Mouse (Mus musculus) limb, embryonic 14.5 days (tissue): Measurements from ENCODE around the gene Pim1. TPM values are rescaled to one million over a fixed set of nuclear protein-coding genes. Genes with fewer than 3 reads are reported as not detected.

Source experiments
- ATAC-seq: fragments of 200-750 bp; cut with Nextera tagmentation; 2 replicates; pipeline ENCODE4 v1.8.0; 2017; ENCODE audit warnings: low read depth, moderate number of reproducible peaks, moderate TSS enrichment; ENCODE audit not compliant: low FRiP score
- DNase-seq: peaks from one replicate; pipeline ENCODE4 v3.0.0-alpha.2; 2015; ENCODE audit warnings: low spot score
- H3K27ac ChIP-seq: fragments of 300-500 bp; sonication (generic); replicated peaks from 2 replicates; pipeline ENCODE4 v1.5.1; 2014; ENCODE audit warnings: low read depth, mild to moderate bottlenecking, low read length, moderate library complexity, mixed read lengths
- H3K27me3 ChIP-seq: fragments of 300-500 bp; sonication (generic); 2 replicates; pipeline ENCODE4 v1.6.1; 2014; ENCODE audit warnings: low read length, mixed read lengths; ENCODE audit not compliant: control insufficient read depth, insufficient read depth
- H3K36me3 ChIP-seq: fragments of 300-500 bp; sonication (generic); 2 replicates; pipeline ENCODE4 v1.6.1; 2014; ENCODE audit warnings: mild to moderate bottlenecking, low read length, moderate library complexity, mixed read lengths; ENCODE audit not compliant: control insufficient read depth, insufficient read depth
- H3K4me1 ChIP-seq: fragments of 300-500 bp; sonication (generic); 2 replicates; pipeline ENCODE4 v1.6.1; 2014; ENCODE audit warnings: antibody characterized with exemption, low read length, mixed read lengths; ENCODE audit not compliant: control insufficient read depth, insufficient read depth
- H3K4me2 ChIP-seq: fragments of 300-500 bp; sonication (generic); replicated peaks from 2 replicates; pipeline ENCODE4 v1.6.1; 2014; ENCODE audit warnings: low read depth, mild to moderate bottlenecking, low read length, moderate library complexity; ENCODE audit not compliant: severe bottlenecking
- H3K4me3 ChIP-seq: fragments of 300-500 bp; sonication (generic); replicated peaks from 2 replicates; pipeline ENCODE4 v1.5.1; 2014; ENCODE audit warnings: low read length
- H3K9ac ChIP-seq: fragments of 300-500 bp; sonication (generic); 2 replicates; pipeline ENCODE4 v1.6.1; 2014; ENCODE audit warnings: mild to moderate bottlenecking, low read depth, low read length, moderate library complexity; ENCODE audit not compliant: severe bottlenecking
- H3K9me3 ChIP-seq: fragments of 300-500 bp; sonication (generic); 2 replicates; pipeline ENCODE4 v1.6.1; 2016; ENCODE audit warnings: low read length; ENCODE audit not compliant: control insufficient read depth
- POLR2A ChIP-seq: fragments of 200-500 bp; IDR thresholded peaks from 2 replicates; pipeline ENCODE4 v1.8.0; 2012; ENCODE audit warnings: inconsistent platforms, mild to moderate bottlenecking, moderate library complexity, borderline replicate concordance; ENCODE audit not compliant: insufficient read depth, insufficient read length; ENCODE audit errors: extremely low read depth
- WGBS: fragments of 180-500 bp; shearing (Covaris S2); extraction: QIAGEN DNeasy Blood & Tissue Kit; methylation state at CpG from one replicate; pipeline ENCODE4 v1.1.7; 2014; 5-methylcytosine and 5-hydroxymethylcytosine counted together
- polyA plus RNA-seq, 2 experiments: library from polyadenylated mRNA; depleted of rRNA in 1 of 2; stranded (reverse) in 1 of 2; unstranded in 1 of 2; fragments of >200 nt; fragmentation: Nextera tagmentation in 1 of 2; extraction: Ambion mirVana in 1 of 2; gene quantifications; 2 replicates each; pipeline versions ENCODE4 v1.2.1 to v1.2.3; 2012 to 2014

Pim1 gene
- polyA plus RNA-seq, 2 experiments = 15.7 to 18.4 TPM

- Histone ChIP-seq H3K9ac (no peak overlapping the region), H3K4me2 (no peak overlapping the region), H3K27ac (no peak overlapping the region), H3K4me1 (no peaks in the 10 kb centered on the region), H3K9me3 (no peaks in the 10 kb centered on the region), H3K36me3 (no peaks in the 10 kb centered on the region), H3K27me3 (no peaks in the 10 kb centered on the region), H3K4me3 (no peak overlapping the region)
- WGBS = 90% methylated on average over 4 of the region's 4 CpGs
- no peak for TF ChIP-seq POLR2A
- DNase-seq (no peak), ATAC-seq (no peak)
Measured at GRCm38 (mm10) chr17:29478271-29478670, 12.3 kb upstream of the Pim1 start.

- no peak for TF ChIP-seq POLR2A
- Histone ChIP-seq H3K27me3 (no peaks in the 10 kb centered on the region), H3K4me1 (no peaks in the 10 kb centered on the region), H3K4me3 (no peak overlapping the region), H3K9me3 (no peaks in the 10 kb centered on the region), H3K36me3 (no peaks in the 10 kb centered on the region), H3K27ac (no peak overlapping the region), H3K9ac (no peak overlapping the region), H3K4me2 (no peak overlapping the region)
- WGBS = 82% methylated on average over 2 of the region's 2 CpGs
- ATAC-seq (no peak), DNase-seq (no peak)
Measured at GRCm38 (mm10) chr17:29480256-29480655, 10.3 kb upstream of the Pim1 start.

DNA sequence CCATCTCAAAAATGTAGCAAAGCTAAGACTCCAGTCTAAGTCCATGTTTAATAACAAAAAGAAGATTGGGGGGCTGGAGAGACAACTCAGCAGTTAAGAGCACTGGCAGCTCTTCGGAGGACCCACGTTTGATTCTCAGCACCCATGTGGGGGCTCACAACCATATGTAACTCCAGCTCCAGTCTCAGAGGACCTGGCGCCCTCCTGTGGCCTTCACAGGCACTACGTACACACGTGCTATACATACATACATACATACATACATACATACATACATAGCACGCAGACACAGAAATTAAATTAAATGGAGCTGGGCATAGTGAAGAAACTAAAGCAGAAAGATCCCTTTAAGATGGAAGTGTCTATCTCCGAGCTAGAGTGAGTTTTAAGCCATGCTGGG, 7.9 kb upstream of the Pim1 start:
- TF ChIP-seq POLR2A = no peak
- WGBS = 93% methylated on average over 7 of the region's 7 CpGs
- no peak overlapping the region for H3K4me2 ChIP-seq
- H3K9ac ChIP-seq = no peak overlapping the region
- no peaks in the 10 kb centered on the region for H3K9me3 ChIP-seq
- no peaks in the 10 kb centered on the region for H3K4me1 ChIP-seq
- no peaks in the 10 kb centered on the region for H3K36me3 ChIP-seq
- DNase-seq = no peak
- ATAC-seq = no peak
- no peak overlapping the region for H3K27ac ChIP-seq
- H3K4me3 ChIP-seq = no peak overlapping the region
- H3K27me3 ChIP-seq = no peaks in the 10 kb centered on the region

DNA sequence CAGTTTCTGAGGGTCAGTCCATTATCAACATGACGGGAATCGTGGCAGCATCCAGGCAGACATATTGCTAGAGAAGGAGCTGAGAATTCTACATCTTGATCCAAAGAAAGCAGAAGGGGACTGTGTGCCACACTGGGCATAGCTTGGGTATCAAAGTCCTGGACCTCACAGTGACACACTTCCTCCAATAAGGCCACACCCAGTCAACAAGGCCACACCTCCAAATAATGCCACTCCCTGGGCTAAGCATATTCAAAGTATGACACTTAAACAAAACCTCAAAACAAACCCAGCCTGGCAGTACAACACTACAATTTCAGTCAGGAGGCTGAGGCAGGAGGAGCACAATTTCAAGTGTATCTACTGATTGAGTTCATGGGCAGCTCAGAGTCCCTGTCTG, 7.3 kb upstream of the Pim1 start:
- Histone ChIP-seq H3K36me3 (no peaks in the 10 kb centered on the region), H3K4me1 (no peaks in the 10 kb centered on the region), H3K9ac (no peak overlapping the region), H3K27ac (no peak overlapping the region), H3K4me3 (no peak overlapping the region), H3K27me3 (no peaks in the 10 kb centered on the region), H3K4me2 (no peak overlapping the region), H3K9me3 (no peaks in the 10 kb centered on the region)
- DNase-seq (no peak), ATAC-seq (no peak)
- TF ChIP-seq POLR2A = no peak
- WGBS = 98% methylated on average over 2 of the region's 2 CpGs

GRCm38 (mm10) chr17:29484431-29484830, 6.1 kb upstream of the Pim1 start:
- no peak for ATAC-seq
- H3K4me3 ChIP-seq = no peak overlapping the region
- no peaks in the 10 kb centered on the region for H3K9me3 ChIP-seq
- WGBS = 92% methylated on average over 2 of the region's 2 CpGs
- H3K36me3 ChIP-seq = no peaks in the 10 kb centered on the region
- no peak overlapping the region for H3K4me2 ChIP-seq
- peaks cover 5% of the 10 kb centered on the region for H3K4me1 ChIP-seq
- H3K9ac ChIP-seq = no peak overlapping the region
- H3K27ac ChIP-seq = no peak overlapping the region
- no peak for DNase-seq
- no peak for TF ChIP-seq POLR2A
- no peaks in the 10 kb centered on the region for H3K27me3 ChIP-seq
